Mouse (Mus musculus): ENCODE data around the gene Omt2a. TPM values are rescaled to one million over a fixed set of nuclear protein-coding genes. Genes with fewer than 3 reads are reported as not detected.
"Not testable (repeated sequence)": the region's sequence is repeated elsewhere in the genome, so short reads cannot be mapped to it uniquely, and the experiment has no call there.

The Omt2a gene
- total RNA-seq, 2 experiments from 2014 or later: not detected

DNA sequence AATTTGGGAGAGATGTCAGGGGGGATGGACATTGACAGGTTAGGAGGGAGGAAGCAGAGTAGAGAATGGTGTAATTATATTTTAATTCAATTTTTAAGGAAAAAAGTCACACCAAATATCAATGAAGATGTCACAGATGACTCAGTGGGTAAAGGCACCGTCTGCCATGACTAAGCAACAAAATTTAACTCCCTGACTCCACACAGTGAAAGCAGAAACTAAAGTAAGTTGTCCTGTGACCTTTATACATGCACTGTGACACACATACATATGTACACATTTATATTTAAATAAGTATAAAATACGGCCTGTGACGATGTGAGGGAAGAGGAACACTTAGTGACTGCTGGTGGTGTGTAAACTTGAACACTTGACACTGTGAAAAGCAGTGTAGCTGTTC is 6.5 kb downstream of the Omt2a start:
- ATAC-seq (replicated peaks; ENCODE audit: low FRiP score, poor library complexity, severe bottlenecking): not testable (repeated sequence)

DNA sequence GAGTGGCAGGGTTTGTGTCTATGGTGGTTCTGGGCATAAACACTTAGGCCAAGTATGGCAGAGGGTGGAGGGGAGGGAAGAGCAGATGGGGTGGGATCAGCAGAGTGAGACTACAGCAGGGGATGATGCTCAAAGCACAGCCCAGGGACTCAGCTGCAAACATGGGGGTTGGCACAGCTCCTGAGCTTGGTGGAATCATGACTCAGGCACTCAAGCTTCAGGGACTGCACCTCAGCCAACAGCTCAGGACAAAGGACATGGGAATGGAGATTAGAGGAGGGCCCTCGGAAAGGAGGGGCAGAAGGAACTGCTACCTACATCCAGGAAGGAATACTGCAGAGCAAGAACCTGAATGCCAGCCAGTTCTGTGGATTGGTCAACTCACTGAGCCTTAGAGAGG is 15.5 kb downstream of the Omt2a start:
- not testable (repeated sequence) for ATAC-seq (replicated peaks; ENCODE audit: low FRiP score, poor library complexity, severe bottlenecking)

DNA sequence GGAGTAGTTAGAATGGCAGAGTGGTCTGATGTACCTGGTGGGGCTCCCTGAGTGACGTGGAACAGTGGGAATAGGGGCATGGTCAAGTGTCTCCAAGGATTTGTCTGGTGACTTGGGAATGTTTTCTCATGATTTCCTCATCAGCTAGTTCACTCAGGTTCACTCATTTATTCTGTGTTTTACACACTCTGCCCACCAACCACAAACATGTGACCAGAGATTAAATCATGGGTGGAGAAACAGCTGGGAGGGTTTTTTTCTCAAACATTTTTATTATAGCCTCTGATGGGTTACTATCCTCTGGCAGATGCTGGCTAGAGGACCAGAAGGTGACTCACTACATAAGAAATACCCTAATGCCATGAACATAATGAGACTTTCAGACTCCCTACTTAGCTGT is 16.4 kb downstream of the Omt2a start:
- ATAC-seq (replicated peaks; ENCODE audit: low FRiP score, poor library complexity, severe bottlenecking): no peak

DNA sequence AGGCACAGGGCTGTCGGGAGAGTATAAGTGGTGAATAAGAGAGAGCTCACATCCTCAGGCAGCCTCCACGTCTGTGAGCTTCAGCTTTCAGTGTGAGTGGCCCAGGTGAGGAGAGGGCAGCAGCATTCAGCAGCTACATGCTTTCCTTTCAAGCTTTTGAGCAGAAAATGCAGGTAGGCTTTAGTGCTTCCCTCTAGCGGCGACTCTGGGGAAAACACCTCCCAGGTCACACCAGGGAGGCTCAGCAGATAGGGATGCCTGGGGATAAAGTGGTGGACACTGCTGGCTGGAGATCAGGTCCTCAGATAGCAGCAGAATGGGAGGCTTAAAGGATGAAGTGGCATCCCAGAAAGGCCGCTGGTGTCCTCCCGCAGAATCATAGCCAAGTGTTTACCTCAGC is 18.5 kb downstream of the Omt2a start:
- ATAC-seq (replicated peaks; ENCODE audit: low FRiP score, poor library complexity, severe bottlenecking): peak; percentile 78

DNA sequence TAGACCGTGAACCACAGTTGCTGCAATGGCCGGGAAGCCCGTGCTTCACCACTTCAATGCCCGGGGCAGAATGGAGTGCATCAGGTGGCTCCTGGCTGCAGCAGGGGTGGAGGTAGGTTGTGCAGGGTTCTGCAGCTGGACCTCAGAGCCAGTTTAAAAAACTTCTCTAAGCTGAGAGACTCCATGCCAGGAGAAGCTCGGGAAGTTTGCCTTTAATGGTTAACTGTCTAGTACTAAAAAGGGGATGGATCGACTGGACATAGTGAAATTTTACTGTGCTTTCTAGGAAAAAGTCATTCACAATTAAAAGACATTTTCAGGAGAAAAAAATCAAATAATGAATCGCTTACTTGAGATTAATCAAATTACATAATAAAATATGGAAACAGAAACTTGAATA is 19.8 kb downstream of the Omt2a start:
- ATAC-seq (replicated peaks; ENCODE audit: low FRiP score, poor library complexity, severe bottlenecking): not testable (repeated sequence)

DNA sequence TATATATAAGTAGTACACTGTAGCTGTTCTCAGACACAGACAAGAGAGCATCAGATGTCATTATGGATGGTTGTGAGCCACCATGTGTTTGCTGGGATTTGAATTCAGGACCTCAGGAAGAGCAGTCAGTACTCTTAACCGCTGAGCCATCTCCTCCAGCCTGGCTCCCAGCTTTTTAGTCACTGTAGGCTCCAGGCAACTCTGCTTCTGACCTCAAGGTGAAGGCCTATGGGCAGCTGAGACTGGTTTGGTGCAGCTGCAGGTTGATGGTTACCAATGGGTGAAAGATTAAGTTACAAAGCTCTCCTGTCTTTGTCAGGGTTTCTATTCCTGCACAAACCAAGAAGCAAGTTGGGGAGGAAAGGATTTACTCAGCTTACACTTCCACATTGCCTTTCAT is 20.9 kb downstream of the Omt2a start:
- ATAC-seq (replicated peaks; ENCODE audit: low FRiP score, poor library complexity, severe bottlenecking): not testable (repeated sequence)

DNA sequence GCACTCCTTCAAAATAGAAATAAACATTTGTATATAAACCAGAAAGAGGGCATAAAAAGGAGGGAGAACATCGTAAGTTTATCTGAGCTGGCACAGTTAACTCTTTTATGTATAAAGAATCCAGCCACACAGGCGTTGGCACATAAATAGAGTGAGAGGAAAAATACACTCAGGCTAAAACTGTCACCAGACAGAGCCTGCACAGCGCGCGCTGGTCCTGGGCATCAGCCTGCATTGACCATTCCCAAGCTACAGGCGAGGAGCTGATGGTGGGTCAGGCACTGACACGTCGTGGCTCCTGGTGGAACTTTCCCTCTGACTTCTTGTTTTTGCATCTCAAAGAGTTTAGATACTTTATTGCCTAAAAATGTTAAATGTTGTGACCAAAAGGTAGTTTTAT is 22.1 kb downstream of the Omt2a start:
- ATAC-seq (replicated peaks; ENCODE audit: low FRiP score, poor library complexity, severe bottlenecking): not testable (repeated sequence)

DNA sequence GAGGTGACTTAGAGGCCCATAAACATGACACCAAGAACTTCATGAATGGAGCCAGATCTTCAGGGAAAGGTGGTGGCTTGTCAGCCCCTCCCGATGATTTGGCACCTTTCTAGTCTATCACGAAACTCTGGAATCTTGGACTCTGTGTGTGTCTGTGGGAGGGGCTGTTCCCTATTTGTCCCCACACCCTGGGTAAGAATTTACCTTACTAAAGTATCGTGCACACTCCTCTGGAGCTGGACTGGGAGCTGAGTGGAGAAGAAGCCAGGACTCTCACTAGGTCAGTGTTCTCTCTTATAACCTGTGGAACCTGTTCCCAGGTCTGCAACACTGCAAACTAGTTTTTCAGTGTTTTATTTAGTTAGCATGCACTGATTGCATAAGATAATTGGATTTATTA is 24.9 kb downstream of the Omt2a start, which contains the start of gene Gm10639:
TSS of gene Gm10639 (plus strand) at position 201 of the 400 bp plus-strand sequence.
- ATAC-seq (replicated peaks; ENCODE audit: low FRiP score, poor library complexity, severe bottlenecking): not testable (repeated sequence)

DNA sequence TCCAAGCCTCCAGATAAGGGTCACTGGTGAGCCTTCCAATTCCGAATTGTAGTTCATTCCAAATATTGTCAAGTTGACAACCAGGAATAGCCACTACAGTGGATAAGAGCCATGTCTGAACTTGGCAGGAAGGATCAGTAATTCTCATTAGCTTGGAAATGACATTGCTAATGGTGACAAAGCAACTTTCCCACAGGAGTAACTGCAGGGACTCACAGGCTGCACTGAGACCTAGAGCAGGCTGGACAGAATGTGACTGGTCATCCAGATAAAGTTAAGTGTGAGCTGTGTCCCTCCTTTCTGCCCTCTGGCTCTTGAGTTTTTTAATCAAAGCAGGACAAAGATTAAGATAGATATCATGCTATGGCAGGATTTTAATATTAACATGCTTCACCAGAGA is 25.5 kb downstream of the Omt2a start:
- ATAC-seq (replicated peaks; ENCODE audit: low FRiP score, poor library complexity, severe bottlenecking): not testable (repeated sequence)

DNA sequence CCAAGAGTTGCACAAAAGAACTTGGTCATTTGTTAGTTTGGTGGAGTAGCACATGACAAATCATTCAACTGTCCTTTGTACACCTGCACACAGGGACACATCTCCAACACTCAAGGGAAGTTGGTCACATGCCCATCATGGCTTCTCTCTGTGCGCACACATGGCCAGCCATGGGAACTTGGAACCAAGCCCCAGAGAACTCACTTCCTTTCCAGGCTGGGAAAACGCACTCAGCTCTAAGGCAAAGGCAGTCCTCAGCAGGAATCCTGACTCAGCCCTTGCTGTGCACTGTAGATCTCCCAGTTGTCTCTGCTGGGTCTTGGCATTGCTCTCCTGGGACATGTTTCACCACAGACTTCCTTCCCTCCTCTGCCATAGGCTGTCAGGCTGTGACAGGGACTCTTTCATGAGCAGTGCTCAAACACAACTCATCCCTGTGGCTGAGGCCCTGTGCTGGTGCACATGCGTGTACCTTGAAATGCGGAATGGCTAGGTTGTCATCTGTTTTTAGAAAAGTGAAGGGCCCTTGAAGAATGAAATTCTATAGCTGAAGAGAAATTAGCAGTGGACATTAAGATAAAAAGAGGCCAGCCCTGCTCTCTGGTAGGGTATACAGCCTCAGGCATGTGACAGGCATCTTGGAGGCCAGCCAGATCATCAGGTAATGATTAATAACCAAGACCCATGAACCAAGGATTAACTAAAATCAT is 32.4 kb downstream of the Omt2a start:
- ATAC-seq (replicated peaks; ENCODE audit: low FRiP score, poor library complexity, severe bottlenecking): not testable (repeated sequence)

DNA sequence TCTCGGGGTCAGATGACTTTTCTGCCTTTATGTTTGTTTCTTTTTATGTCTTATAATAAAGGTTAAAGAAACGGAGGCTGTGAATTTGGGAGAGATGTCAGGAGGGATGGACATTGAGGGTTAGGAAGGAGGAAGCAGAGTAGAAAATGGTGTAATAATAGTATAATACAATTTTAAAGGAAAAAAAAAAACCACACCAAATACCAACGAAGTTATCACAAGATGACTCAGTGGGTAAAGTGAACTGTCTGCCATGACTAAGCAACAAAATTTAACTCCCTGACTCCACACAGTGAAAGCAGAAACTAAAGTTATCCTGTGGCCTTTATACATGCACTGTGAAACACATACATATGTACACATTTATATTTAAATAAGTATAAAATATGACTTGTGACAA is 43.7 kb downstream of the Omt2a start:
- not testable (repeated sequence) for ATAC-seq (replicated peaks; ENCODE audit: low FRiP score, poor library complexity, severe bottlenecking)

Other genes with a start within 250 kb of the Omt2a start
- 223 and 268 TPM in 2 replicates for gene Fbxo9, start 205.7 kb downstream of the Omt2a start, total RNA-seq (2015; ENCODE audit: low replicate concordance)
- gene Fbxo9, start 205.7 kb downstream of the Omt2a start, total RNA-seq (2017; ENCODE audit: low replicate concordance): 169 and 259 TPM in 2 replicates
- 2.1 and 12.3 TPM in 2 replicates for gene Ick, start 205.6 kb downstream of the Omt2a start, total RNA-seq (2015; ENCODE audit: low replicate concordance)
- gene Ick, start 205.6 kb downstream of the Omt2a start, total RNA-seq (2017; ENCODE audit: low replicate concordance): 0.90 and 5.2 TPM in 2 replicates
- 2.5 TPM in 1 of 2 replicates, not detected in the other for gene Gsta4, start 132.0 kb downstream of the Omt2a start, total RNA-seq (2015; ENCODE audit: low replicate concordance)
- gene Gsta4, start 132.0 kb downstream of the Omt2a start, total RNA-seq (2017; ENCODE audit: low replicate concordance): 1.5 TPM in 1 of 2 replicates, not detected in the other
- not detected in 2 replicates for gene Gsta1, start 84.1 kb downstream of the Omt2a start, total RNA-seq (2015; ENCODE audit: low replicate concordance)
- gene Gsta1, start 84.1 kb downstream of the Omt2a start, total RNA-seq (2017; ENCODE audit: low replicate concordance): not detected in 2 replicates
- gene Gm3776, start 57.7 kb downstream of the Omt2a start, total RNA-seq (2015; ENCODE audit: low replicate concordance): not detected in 2 replicates
- not detected in 2 replicates for gene Gm3776, start 57.7 kb downstream of the Omt2a start, total RNA-seq (2017; ENCODE audit: low replicate concordance)
- not detected in 2 replicates for gene Gm10639, start 24.9 kb downstream of the Omt2a start, total RNA-seq (2015; ENCODE audit: low replicate concordance)
- gene Gm10639, start 24.9 kb downstream of the Omt2a start, total RNA-seq (2017; ENCODE audit: low replicate concordance): not detected in 2 replicates
- gene Omt2b, start 12.8 kb upstream of the Omt2a start, total RNA-seq (2015; ENCODE audit: low replicate concordance): not detected in 2 replicates
- not detected in 2 replicates for gene Omt2b, start 12.8 kb upstream of the Omt2a start, total RNA-seq (2017; ENCODE audit: low replicate concordance)
- not detected in 2 replicates for gene Gsta2, start 41.0 kb upstream of the Omt2a start, total RNA-seq (2015; ENCODE audit: low replicate concordance)
- not detected in 2 replicates for gene Gsta2, start 41.0 kb upstream of the Omt2a start, total RNA-seq (2017; ENCODE audit: low replicate concordance)
- gene Dppa5a, start 53.4 kb upstream of the Omt2a start, total RNA-seq (2015; ENCODE audit: low replicate concordance): not detected in 2 replicates
- gene Dppa5a, start 53.4 kb upstream of the Omt2a start, total RNA-seq (2017; ENCODE audit: low replicate concordance): not detected in 2 replicates
- not detected in 2 replicates for gene Ooep, start 63.9 kb upstream of the Omt2a start, total RNA-seq (2015; ENCODE audit: low replicate concordance)
- gene Ooep, start 63.9 kb upstream of the Omt2a start, total RNA-seq (2017; ENCODE audit: low replicate concordance): not detected in 2 replicates
- 0.84 TPM in 1 of 2 replicates, not detected in the other for gene Ddx43, start 81.0 kb upstream of the Omt2a start, total RNA-seq (2015; ENCODE audit: low replicate concordance)
- not detected in 2 replicates for gene Ddx43, start 81.0 kb upstream of the Omt2a start, total RNA-seq (2017; ENCODE audit: low replicate concordance)
- gene Cgas, start 128.4 kb upstream of the Omt2a start, total RNA-seq (2015; ENCODE audit: low replicate concordance): 2.5 and 3.6 TPM in 2 replicates
- 1.1 and 4.0 TPM in 2 replicates for gene Cgas, start 128.4 kb upstream of the Omt2a start, total RNA-seq (2017; ENCODE audit: low replicate concordance)
- gene Mto1, start 133.4 kb upstream of the Omt2a start, total RNA-seq (2015; ENCODE audit: low replicate concordance): 10.5 and 78.6 TPM in 2 replicates
- gene Mto1, start 133.4 kb upstream of the Omt2a start, total RNA-seq (2017; ENCODE audit: low replicate concordance): 28.7 and 34.8 TPM in 2 replicates
- not detected in 2 replicates for gene Gm17324, start 134.0 kb upstream of the Omt2a start, total RNA-seq (2015; ENCODE audit: low replicate concordance)
- gene Gm17324, start 134.0 kb upstream of the Omt2a start, total RNA-seq (2017; ENCODE audit: low replicate concordance): 2.7 TPM in 1 of 2 replicates, not detected in the other
- 4,196 and 4,552 TPM in 2 replicates for gene Eef1a1, start 174.4 kb upstream of the Omt2a start, total RNA-seq (2015; ENCODE audit: low replicate concordance)
- gene Eef1a1, start 174.4 kb upstream of the Omt2a start, total RNA-seq (2017; ENCODE audit: low replicate concordance): 1,708 and 2,374 TPM in 2 replicates